Mouse (Mus musculus) embryo, embryonic 10 days (tissue): Measurements from ENCODE around the gene Slc4a11.
A peak's percentile ranks its signal among the peaks of the same experiment; 100 is the strongest.

Experiments used
- DNase-seq: peaks from one replicate; pipeline ENCODE4 v3.0.0-alpha.2; 2015; ENCODE audit warnings: low spot score

The Slc4a11 gene

DNA sequence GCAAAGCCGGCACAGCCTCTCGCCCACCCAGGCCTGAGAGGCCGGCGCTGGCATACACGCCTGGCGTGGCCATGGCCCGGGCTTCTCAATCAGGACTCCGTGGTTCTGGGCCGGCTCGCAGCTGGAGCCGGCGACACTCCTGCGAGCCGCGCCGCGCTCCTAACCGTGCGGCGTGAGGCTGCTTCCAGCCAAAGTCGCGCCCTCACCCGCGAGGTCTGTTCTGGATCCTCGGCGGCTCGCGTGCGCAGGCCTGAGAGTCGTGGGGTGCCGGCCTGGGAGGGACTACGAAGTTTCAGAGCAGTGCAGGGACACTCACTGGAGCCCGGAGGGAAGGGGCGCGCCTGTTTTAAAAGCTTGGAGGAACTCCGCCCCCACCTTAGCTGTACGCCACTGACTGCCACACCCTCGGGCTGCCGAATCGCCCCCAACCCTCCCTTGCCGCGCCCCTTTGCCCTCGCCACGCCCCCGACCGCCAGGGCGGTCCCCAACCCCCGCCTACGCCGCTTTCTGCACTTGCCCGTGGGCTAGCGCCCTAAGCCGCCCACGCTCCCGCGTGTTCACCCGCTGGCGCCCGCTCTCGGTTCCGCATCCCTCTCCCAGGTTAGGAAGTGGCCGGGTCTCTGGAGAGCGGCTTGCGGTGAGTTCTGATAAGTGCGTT lies at the start of gene Slc4a11:
TSS of gene Slc4a11 (minus strand) at position 367 of the 658 bp plus-strand sequence.
- peak; percentile 72 for DNase-seq

DNA sequence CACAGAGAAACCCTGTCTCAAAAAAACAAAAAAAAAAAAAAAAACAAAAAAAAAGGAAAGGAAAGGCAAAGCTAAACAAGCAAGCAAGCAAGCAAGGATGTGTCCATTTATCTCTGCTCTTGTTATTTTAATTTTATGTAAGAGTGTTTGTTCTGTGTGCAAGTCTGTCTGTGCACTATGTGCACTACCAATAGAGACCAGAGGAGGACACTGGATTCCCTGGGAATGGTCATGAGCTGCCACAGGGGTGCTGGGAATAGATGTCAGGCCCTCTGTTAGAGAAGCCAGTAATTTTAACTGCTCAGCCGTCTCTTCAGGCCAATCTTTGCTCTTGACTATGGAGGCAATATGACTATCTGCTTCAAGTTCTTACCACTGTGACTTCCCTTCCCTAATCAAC lies 46.3 kb upstream of the Slc4a11 start:
- DNase-seq, result no peak

DNA sequence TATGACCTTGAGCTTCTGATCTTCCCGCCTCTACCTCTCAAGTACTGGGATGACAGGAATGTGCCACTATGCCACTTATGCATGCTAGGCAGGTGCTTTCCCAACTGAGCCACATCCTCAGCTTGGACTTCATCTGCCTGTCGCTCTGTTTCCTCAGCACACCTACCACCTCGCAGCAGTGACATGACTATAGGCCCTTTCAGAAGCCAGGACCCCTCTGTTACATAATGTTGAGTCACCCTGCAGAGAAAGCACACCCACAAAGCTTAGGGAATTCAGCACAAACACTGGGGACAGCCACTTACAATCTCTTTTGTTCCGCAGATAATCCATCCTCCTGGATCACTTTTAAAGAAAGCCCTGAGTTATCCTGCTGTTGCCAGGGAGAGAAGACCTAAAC lies 42.8 kb upstream of the Slc4a11 start:
- no peak for DNase-seq

DNA sequence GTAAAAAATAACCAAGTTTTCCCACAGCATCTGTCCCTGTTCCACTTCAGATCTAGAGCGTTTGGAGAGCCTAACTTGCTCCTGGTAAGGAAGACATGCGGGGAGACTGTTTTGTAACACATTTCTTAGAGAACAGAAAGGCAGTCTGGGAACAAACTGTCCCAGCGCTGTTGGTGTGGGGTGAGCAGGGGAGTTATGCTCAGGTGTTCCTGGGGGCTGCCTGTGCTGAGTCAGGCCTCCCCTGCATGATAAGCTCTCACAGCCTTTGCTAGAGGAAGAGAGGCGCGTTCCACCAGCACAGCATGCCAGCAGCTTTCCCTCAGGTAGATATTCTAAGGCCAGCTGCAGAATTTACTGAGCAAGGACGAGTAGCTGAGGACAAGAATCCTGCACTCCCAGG lies 40.7 kb upstream of the Slc4a11 start:
- no peak for DNase-seq

GRCm38 (mm10) chr2:130735281-130735680 lies 38.0 kb upstream of the Slc4a11 start:
- no peak for DNase-seq

GRCm38 (mm10) chr2:130733444-130733843 lies 36.1 kb upstream of the Slc4a11 start:
- DNase-seq, result no peak

GRCm38 (mm10) chr2:130731855-130732254 lies 34.5 kb upstream of the Slc4a11 start:
- DNase-seq, result no peak

DNA sequence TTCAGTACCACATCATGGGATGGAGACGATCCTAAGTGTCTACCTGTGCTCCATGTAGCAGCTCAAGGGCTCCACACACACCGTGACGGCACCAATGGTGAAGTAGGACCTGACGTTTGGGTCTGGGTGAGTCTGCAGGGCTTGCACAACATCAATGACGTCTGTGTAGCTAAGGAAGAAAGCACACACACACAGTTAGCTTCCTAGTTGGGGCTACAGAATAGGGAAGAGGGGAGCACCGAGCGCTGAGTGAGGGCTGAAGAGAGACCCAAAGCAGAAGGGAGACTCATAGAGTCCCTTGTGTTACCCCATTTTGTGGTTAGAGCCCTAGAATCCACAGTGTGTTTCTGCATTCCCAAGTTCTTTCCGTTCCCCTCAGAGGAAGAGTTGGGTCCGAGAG lies 33.4 kb upstream of the Slc4a11 start:
- DNase-seq, result no peak

- no peak for DNase-seq
These were observed 31.7 kb upstream of the Slc4a11 start for GRCm38 (mm10) chr2:130728906-130729585.

DNA sequence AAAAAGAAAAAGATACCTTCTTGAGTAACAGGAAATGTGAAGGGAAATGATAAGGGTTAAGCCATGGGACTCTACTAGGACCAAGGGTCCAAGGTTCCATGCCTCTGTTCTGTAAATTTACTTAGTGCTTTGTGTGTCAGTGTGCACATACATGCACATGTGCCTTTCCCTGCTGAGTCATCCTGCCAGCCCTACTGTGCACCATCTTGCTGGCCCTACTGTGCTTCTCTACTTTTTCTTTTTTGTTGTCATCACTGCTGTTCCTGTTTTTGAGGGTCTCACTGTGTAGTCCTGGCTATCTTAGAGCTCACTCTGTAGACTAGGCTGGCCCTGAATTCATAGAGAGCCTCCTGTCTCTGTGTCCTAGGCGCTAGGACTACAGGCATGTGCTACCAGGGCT lies 30.4 kb upstream of the Slc4a11 start:
- DNase-seq, result no peak

GRCm38 (mm10) chr2:130724369-130724768 lies 27.1 kb upstream of the Slc4a11 start:
- no peak for DNase-seq

DNA sequence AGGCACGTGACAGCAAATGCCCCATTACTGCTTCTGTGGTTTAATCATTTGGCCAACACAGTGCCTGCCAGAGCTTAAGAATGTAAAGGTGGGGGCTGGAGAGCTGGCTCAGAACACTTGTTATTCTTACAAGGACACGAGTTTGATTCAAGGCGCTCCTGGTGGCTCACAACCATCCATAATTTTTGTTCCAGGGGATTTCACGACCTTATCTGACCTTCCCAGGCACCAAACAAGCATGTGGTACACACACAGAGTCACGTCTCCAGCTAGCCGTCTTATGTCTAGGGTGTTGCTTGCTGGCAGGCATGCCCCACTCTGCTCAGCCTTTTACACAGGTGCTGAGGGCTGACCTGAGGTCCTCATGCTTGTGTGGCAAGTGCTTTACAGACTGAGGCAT lies 20.6 kb upstream of the Slc4a11 start:
- no peak for DNase-seq

DNA sequence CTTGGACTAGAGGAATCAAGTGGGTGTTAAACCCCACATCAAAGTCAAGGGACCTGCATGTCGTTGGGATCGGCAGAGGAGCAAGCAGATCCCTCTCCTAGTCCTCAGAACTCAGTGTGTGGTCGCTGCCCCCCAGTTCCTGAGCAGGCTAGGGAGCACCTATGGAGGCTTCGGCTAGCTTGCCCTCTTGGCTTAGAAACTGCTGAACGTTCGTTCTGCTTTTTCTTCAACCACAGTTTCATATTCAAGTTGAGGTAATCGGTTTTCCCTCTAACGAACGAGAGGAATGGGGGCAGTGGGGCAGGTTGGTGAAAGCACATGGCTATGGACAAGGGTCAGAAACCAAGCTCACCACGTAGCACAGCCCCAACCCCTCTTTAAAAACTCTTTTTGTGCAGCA lies 9.7 kb upstream of the Slc4a11 start:
- DNase-seq, result no peak

- DNase-seq, result no peak
These were observed 9.3 kb upstream of the Slc4a11 start for GRCm38 (mm10) chr2:130706602-130707001.

DNA sequence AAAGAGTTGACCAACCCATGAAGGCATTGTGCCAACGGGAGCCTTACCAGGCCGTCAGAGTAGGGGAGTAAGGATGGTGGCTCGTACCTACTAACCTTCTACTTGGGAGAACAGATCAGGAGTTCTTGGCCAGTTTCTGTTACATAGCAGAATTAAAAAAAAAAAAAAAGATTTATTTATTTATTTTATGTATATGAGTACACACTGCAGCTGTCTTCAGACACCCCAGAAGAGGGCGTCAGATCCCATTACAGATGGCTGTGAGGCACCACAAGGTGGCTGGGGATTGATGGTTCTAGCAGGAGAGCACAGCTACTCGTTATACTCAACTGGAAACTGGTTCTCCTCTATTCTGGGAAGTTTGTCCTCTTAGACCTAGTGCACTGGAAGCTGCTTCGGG lies 7.9 kb upstream of the Slc4a11 start:
- no peak for DNase-seq

- no peak for DNase-seq
These were observed 7.0 kb upstream of the Slc4a11 start for GRCm38 (mm10) chr2:130704040-130705001.

- DNase-seq, result peak; percentile 44
These were observed 525 bp upstream of the Slc4a11 start for GRCm38 (mm10) chr2:130697821-130698266.

GRCm38 (mm10) chr2:130696700-130697152 lies 593 bp downstream of the Slc4a11 start:
- DNase-seq, result peak; percentile 36

DNA sequence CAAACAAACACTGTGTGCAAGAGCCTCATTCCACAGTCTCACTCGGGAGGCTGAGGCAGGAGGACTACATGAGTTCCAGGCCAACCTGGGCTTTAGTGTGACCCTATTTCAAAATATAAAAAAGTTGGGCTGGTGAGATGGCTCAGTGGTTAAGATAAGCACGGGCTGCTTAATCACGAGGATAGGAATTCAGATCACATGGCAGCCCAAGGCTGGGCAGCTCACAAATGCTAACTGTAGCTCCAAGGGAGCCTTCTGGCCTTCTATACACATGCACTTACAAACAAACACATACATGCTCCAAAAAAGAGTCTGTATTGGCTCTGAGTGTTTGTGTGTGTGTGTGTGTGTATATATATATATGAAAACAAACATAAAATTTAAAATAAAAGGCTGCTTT lies 3.8 kb downstream of the Slc4a11 start:
- no peak for DNase-seq

GRCm38 (mm10) chr2:130689011-130689410 lies 8.3 kb downstream of the Slc4a11 start:
- DNase-seq, result no peak

DNA sequence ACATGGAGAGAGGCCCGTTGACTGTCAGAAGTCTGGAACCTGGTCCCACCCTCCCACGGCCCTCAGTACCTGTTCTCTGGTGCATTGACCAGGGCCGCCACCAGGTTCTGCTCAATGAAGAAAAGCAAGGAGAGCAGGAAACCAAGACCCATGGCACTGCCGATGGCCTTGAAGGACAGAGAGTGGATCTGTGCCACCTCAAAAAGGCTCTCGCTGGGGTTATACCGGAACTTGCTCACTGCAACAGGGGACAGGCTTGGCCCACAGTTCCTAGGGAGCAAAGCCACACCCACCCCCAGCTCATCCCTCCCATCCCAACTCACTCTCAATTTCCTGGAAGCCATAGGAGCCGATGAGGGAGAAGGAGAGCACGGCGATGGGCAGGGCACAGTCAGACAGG lies 11.9 kb downstream of the Slc4a11 start:
- DNase-seq, result no peak

DNA sequence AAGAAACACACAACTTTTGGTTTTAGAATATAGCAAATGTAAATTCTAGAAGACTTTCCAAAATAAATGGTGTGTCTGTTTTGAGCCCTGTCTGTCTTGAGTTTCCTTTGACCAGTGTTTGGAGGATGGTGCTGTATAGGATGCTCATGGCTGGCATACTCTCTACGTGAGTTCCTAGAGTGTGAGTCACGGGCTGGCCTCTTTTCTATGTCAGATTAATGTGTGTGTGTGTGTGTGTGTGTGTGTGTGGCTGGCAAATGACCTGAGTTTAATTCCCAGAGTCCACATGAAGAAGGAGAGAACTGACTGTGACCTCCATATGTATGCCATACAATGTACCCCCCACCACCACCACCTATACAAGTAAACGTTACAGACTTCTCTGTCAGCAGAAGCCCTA lies 15.8 kb downstream of the Slc4a11 start:
- DNase-seq, result no peak

DNA sequence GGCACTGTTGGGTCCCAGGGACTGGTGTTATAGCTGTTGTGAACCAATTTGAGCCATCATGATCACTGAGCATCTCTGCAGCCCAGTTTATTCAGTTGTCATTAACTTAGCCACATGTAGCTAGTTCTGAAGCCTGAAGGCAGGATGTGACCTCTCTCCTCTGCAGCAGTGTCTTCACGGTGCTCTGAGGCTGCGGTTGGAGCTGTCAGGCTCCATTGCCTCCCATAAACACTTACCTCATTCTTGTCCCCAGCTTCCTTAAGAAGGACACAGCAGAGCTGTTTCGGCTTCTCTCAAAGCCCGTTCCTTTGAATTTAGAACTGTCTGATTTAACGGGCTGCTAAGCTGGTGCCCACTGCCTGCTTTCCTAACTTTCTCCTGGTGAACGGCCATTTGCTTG lies 17.4 kb downstream of the Slc4a11 start:
- no peak for DNase-seq
